Mouse (Mus musculus) intestine, postnatal 0 days (tissue): ENCODE data around the gene Ncam1. TPM values are rescaled to one million over a fixed set of nuclear protein-coding genes. Genes with fewer than 3 reads are reported as not detected.

Source experiments
- ATAC-seq: fragments of 200-750 bp; cut with Nextera tagmentation; 2 replicates; pipeline ENCODE4 v1.8.0; 2017; ENCODE audit warnings: mild to moderate bottlenecking, moderate TSS enrichment, moderate library complexity
- H3K27ac ChIP-seq: fragments of 300-500 bp; sonication (generic); 2 replicates; pipeline ENCODE4 v1.5.1; 2014; ENCODE audit warnings: mild to moderate bottlenecking, low read depth, low read length, moderate library complexity
- H3K27me3 ChIP-seq: fragments of 300-500 bp; sonication (generic); replicated peaks from 2 replicates; pipeline ENCODE4 v1.6.1; 2014; ENCODE audit warnings: low read length, mixed read lengths; ENCODE audit not compliant: control insufficient read depth, insufficient read depth
- H3K36me3 ChIP-seq: fragments of 300-500 bp; sonication (generic); 2 replicates; pipeline ENCODE4 v1.6.1; 2014; ENCODE audit warnings: mild to moderate bottlenecking, moderate library complexity; ENCODE audit not compliant: control insufficient read depth, insufficient read depth
- H3K4me1 ChIP-seq: fragments of 300-500 bp; sonication (generic); replicated peaks from 2 replicates; pipeline ENCODE4 v1.6.1; 2014; ENCODE audit warnings: antibody characterized with exemption, low read length, mixed read lengths; ENCODE audit not compliant: control insufficient read depth, insufficient read depth
- H3K4me2 ChIP-seq: fragments of 300-500 bp; sonication (generic); replicated peaks from 2 replicates; pipeline ENCODE4 v1.6.1; 2014; ENCODE audit warnings: low read depth, mild to moderate bottlenecking, moderate library complexity
- H3K4me3 ChIP-seq: fragments of 300-500 bp; sonication (generic); 2 replicates; pipeline ENCODE4 v1.5.1; 2014; ENCODE audit warnings: low read depth, low read length
- H3K9ac ChIP-seq: fragments of 300-500 bp; sonication (generic); 2 replicates; pipeline ENCODE4 v1.6.1; 2014; ENCODE audit warnings: mild to moderate bottlenecking, low read depth, low read length
- H3K9me3 ChIP-seq: fragments of 300-500 bp; sonication (generic); 2 replicates; pipeline ENCODE4 v1.6.1; 2016; ENCODE audit warnings: mixed run types; ENCODE audit not compliant: control insufficient read depth
- CTCF ChIP-seq: sonication (generic); IDR thresholded peaks from 2 replicates; pipeline ENCODE4 v1.5.1; 2016; ENCODE audit warnings: low read depth, mild to moderate bottlenecking, control low read depth, antibody characterized with exemption, moderate library complexity
- WGBS: fragments of 180-500 bp; shearing (Covaris S2); extraction: QIAGEN DNeasy Blood & Tissue Kit; methylation state at CpG from one replicate; pipeline ENCODE4 v1.1.7; 2014; 5-methylcytosine and 5-hydroxymethylcytosine counted together
- polyA plus RNA-seq: library from polyadenylated mRNA; unstranded; fragments of >200 nt; fragmentation: Nextera tagmentation; extraction: Ambion mirVana; gene quantifications from 2 replicates; pipeline ENCODE4 v1.2.1, GENCODE M21; 2015

Ncam1 gene
- polyA plus RNA-seq, 1 experiment from 2014 or later = 23.7 TPM

DNA sequence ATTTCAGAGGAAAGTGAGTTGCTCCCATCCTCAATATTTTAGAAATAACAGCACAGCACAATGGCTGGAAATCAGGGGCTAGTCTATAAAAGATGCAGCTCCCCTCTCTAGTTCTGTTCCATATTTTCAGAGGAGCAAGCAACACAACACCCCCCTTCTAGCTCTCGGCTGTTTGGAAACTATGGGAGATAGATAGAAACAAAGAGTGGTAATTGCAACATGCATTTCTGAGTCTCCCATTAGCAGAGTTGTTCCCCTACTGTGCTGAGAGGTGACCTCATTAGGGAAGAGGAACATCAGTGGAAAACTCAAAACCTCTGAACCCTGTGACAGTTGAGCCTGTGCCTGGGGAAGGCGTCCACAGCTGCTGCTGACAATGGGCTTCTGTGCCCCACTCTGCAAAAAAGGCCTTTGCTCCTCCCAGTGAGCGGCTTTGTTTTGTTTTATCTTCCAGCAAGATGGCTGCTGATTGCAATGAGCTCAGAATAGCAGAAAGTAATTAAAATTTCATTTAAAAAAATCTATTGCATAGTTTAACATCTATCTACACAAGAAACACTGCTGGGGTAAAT, 174.7 kb downstream of the Ncam1 start:
- TF ChIP-seq CTCF = no peak

GRCm38 (mm10) chr9:49622928-49623676, 175.6 kb downstream of the Ncam1 start:
- H3K4me1 ChIP-seq = no peaks in the 10 kb centered on the region
- no peaks in the 10 kb centered on the region for H3K9me3 ChIP-seq
- no peak overlapping the region for H3K9ac ChIP-seq
- TF ChIP-seq CTCF = no peak
- 76% methylated on average over 9 of the region's 9 CpGs for WGBS
- H3K4me2 ChIP-seq = no peak overlapping the region
- H3K4me3 ChIP-seq = no peak overlapping the region
- H3K36me3 ChIP-seq = no peaks in the 10 kb centered on the region
- no peaks in the 10 kb centered on the region for H3K27me3 ChIP-seq
- no peak for ATAC-seq
- H3K27ac ChIP-seq = no peak overlapping the region

More for the DNA sequence above, 174.7 kb downstream of the Ncam1 start:
- no peaks in the 10 kb centered on the region for H3K9me3 ChIP-seq
- WGBS = 61% methylated on average over 3 of the region's 3 CpGs
- no peak overlapping the region for H3K9ac ChIP-seq
- no peaks in the 10 kb centered on the region for H3K36me3 ChIP-seq
- no peaks in the 10 kb centered on the region for H3K4me1 ChIP-seq
- no peak overlapping the region for H3K4me3 ChIP-seq
- no peak for ATAC-seq
- no peak overlapping the region for H3K4me2 ChIP-seq
- no peaks in the 10 kb centered on the region for H3K27me3 ChIP-seq
- H3K27ac ChIP-seq = no peak overlapping the region

- Histone ChIP-seq H3K9me3 (no peaks in the 10 kb centered on the region), H3K27me3 (no peaks in the 10 kb centered on the region), H3K36me3 (no peaks in the 10 kb centered on the region), H3K9ac (no peak overlapping the region), H3K4me3 (no peak overlapping the region), H3K27ac (no peak overlapping the region), H3K4me2 (no peak overlapping the region), H3K4me1 (no peaks in the 10 kb centered on the region)
- TF ChIP-seq CTCF = no peak
- 92% methylated on average over 11 of the region's 11 CpGs for WGBS
- ATAC-seq = no peak
Observed at GRCm38 (mm10) chr9:49621691-49622090, 177.0 kb downstream of the Ncam1 start.

DNA sequence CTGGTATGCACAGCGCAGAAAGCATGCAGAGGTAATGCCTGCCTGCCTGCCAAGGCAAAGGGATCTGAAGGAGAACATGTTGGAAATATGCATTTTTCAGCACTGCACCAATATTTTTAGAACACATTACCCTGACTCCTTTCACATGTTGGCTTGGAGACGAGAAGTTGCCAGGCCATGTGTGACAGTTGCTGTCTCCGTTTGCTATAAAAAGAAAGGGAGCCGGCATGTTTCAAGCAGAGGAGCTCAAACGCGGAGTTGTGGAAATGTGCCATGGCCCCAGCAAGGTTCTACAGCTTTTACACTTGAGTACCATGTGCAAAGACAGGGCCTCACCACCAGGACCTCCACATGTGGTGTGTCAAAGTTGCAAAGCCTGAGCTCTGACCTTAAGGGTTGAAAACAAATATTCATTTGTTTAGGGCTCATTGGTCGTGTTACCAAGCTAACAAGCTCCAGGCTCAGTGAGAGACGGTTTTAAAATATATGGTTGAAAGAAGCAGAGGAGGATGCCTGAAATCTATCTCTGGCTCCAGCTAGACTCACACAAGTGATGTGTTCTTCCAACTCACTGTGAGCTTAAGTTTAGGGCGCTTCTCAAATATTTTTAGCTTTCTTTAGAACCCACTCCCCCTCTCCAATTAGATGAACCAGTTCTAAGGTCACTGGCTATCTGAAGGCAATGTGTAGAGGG, 179.9 kb downstream of the Ncam1 start:
- Histone ChIP-seq H3K4me2 (no peak overlapping the region), H3K4me3 (no peak overlapping the region), H3K4me1 (no peaks in the 10 kb centered on the region), H3K9ac (no peak overlapping the region), H3K27ac (no peak overlapping the region), H3K27me3 (no peaks in the 10 kb centered on the region), H3K9me3 (no peaks in the 10 kb centered on the region), H3K36me3 (no peaks in the 10 kb centered on the region)
- no peak for TF ChIP-seq CTCF
- 82% methylated on average over 9 of the region's 9 CpGs for WGBS
- no peak for ATAC-seq

GRCm38 (mm10) chr9:49618266-49618665, 180.5 kb downstream of the Ncam1 start:
- no peaks in the 10 kb centered on the region for H3K9me3 ChIP-seq
- H3K4me1 ChIP-seq = no peaks in the 10 kb centered on the region
- H3K4me3 ChIP-seq = no peak overlapping the region
- 75% methylated on average over 2 of the region's 2 CpGs for WGBS
- no peak overlapping the region for H3K9ac ChIP-seq
- no peak overlapping the region for H3K27ac ChIP-seq
- no peaks in the 10 kb centered on the region for H3K27me3 ChIP-seq
- H3K4me2 ChIP-seq = no peak overlapping the region
- no peak for ATAC-seq
- H3K36me3 ChIP-seq = no peaks in the 10 kb centered on the region
- no peak for TF ChIP-seq CTCF

DNA sequence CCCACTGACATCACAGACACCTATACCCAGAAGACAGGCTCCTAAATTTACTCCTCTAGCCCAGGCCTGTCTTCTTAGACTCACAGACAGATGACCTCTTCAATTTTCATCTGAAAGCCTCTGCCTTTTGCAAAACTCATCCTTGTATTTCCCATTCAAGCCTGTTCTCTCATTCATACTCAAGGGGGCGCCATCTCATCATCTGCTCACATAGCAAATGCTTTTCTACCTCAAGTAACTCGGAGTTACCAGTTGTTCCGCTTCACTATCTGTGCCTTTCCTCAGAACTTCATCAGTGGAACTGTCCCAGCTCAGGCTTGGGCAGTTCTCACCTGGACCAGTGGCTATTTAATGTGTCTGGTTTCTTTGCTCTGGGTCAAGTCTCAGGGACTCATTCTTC, 181.5 kb downstream of the Ncam1 start:
- Histone ChIP-seq H3K9me3 (no peaks in the 10 kb centered on the region), H3K4me2 (no peak overlapping the region), H3K27me3 (no peaks in the 10 kb centered on the region), H3K27ac (no peak overlapping the region), H3K4me1 (no peaks in the 10 kb centered on the region), H3K4me3 (no peak overlapping the region), H3K9ac (no peak overlapping the region), H3K36me3 (no peaks in the 10 kb centered on the region)
- no peak for ATAC-seq
- peak; percentile 81 for TF ChIP-seq CTCF
- 21% methylated on average over 3 of the region's 3 CpGs for WGBS
